Mouse (Mus musculus): ENCODE data around the gene Gng7.

The Gng7 gene

DNA sequence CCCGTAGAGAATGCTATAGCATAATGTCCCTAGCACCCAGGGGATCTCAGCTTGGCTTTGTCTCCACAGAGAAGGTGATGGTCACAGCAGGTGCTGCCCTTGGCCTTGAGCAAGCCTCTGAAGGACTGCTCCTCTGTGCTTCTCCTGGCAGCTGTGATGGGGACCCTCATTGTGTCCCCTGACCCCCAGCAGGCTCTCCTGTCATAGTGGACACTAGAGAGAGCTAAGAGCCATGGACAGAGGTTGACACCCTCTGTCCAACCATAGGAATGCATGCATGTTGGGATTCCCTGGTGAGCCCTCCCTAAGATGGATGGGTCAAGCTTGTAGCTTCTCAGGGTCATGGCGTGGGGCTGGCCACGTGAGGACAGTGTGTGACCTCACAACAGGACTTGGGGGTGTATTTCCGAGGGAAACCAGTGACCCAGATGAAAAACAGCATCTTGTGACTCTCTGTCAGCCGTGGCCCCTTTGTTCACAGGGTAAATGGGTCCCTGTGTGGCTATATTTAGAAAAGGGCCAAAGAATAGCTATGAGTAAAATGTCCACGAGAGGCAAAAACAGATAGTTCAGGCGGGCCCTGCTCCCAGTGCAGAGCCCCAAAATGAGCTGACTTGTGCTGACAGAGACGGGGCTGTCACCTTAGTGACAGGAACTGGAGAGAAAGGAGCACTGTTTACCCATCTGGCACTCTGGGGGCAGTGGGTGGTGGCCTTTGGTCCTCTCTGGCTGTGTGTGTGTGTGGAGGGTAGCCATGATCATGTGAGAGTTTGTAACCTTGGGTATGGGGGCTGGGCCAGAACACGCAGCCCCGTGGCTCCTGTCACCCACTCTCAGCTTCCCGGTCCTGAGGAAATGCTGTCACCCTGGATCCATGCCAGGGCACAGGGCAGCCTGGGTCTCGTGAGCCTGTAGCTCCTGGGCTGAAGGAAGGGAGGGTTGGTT, 51.4 kb downstream of the Gng7 start:
- DNase-seq, result no peak

DNA sequence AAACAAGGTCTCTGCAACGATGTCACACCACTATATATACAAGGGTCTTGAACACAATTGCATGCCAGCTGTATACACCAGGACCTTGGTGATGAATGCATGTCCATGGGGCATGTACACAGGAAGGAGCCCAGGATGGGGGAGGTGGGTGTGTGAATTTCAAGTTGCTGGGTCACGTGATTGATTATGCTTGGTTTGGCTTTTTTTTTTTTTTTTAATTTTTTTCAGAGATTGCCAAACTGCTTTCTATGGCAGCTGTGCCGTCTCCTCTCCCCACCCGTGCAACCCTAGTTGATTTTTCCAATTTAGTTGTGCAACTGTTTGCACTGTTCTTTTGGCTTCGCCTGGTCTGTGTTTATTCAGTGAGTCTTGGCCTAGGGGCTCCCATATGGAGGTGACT, 52.2 kb downstream of the Gng7 start:
- no peak for DNase-seq

GRCm38 (mm10) chr10:80962051-80962472, 52.7 kb downstream of the Gng7 start:
- DNase-seq, result no peak

DNA sequence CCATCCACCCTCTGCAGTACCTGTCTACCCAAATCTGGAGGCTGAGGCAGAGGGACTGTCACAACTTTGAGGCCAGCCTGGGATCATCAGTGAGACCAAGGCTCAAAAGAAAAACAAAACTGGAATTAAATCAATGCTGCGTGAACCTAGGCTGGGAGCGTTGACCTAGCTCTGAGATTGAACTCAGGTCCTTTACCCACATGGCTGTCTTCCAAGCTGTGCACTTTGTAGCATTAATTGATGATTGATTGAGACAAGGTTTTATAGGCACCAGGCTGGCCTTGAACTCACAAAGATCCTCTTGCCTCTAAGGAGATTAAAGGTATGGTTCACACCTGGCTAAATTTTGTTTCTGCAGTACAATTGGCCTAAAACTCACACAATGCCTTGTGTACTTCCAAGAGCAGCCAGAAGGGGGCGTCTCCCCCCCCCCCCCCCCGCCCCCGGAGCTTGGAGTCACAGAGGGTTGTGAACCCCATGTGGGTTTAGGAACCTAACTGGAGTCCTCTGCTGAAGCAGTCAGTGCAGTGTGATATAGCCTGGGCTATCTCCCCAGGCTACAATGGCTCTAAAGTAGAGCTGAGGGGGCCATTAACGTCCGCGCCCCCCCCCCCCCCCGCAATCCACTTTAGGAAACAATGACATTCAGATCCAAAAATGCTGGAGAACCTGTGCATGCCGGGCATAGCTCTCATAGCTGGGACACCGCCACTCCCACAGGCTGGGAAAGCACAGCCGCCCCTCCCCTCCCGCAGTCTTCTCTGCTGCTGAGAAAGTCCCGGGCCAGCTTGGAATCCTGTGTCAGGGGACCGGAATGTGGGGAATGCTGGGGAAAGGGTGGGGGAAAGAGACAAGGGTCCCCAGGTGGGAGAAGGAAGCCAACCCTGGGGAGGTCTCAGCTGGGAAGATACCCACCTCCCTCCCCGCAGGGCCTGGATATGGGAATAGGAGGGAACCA, 53.9 kb downstream of the Gng7 start:
- DNase-seq, result no peak

DNA sequence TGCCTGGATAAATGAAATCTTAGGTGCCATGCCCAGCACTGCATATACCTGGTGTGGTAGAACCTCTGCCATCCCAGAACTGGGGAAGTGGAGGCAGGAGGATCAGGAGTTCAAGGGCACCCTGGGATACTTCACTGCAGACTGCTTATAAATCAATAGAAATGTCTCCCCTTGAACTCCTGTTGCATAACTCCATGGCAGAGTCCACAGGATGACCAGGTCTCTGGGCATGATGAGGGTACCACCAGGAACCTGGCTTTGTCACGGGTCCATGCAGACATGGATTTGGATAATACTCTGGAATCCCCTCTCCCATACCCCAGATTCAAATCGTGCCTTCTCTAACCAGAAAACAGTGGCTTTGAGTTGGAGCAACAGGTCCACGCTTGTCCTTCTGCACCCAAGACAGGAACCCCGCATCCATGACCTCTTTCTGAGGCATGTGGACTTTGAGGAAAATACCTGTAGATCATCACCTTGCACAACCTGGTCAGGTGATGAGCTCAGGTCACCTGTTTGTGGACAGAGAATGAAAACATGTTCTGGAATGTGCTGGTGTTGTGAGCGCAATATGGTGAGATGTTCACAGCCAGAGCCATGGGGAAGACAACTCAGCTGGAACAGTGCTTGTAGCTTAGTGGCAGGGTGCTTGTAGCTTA, 55.6 kb downstream of the Gng7 start:
- DNase-seq, result no peak

DNA sequence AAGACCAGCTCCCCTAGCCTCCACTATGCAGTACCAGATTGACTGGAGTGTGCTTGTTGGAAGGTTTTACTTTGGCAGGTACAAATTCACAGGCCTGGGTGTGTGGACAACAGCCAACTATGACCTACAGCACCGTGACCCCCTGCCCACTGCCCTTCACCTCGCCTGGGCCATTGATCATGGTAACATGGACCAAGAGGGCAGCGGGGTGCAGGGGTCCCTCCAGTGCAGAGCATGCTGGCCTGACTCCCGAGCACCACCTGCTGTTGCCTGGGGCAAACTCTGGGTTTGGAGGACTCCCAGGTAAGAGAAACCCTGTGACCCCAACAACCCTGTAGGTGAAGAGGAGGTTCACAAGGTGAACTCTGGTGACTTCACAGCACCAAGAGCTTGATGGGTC, 57.0 kb downstream of the Gng7 start:
- no peak for DNase-seq

DNA sequence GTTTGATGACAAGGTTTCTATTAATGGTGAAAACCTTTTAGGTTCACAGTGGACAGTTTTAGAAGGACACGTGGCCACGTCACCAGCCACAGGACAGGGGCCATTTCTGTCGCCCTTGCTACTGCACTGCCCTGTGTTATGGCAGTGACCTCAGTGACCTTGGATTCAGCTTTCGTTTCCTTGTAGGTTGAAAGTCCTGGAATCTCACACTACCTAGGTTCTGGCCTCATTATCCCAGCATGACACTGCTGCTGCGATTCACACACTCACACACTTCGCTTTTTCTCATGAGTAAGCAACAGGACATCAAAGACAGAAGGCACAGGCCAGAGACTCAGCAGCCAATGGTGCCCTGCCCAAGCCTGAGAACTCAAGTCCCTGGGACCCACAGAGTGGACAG, 57.8 kb downstream of the Gng7 start:
- DNase-seq, result no peak

- DNase-seq, result no peak
Observed at GRCm38 (mm10) chr10:80956385-80956784, 58.4 kb downstream of the Gng7 start.

- DNase-seq, result peak; percentile 68
Observed at GRCm38 (mm10) chr10:80955536-80955935, 59.2 kb downstream of the Gng7 start.

DNA sequence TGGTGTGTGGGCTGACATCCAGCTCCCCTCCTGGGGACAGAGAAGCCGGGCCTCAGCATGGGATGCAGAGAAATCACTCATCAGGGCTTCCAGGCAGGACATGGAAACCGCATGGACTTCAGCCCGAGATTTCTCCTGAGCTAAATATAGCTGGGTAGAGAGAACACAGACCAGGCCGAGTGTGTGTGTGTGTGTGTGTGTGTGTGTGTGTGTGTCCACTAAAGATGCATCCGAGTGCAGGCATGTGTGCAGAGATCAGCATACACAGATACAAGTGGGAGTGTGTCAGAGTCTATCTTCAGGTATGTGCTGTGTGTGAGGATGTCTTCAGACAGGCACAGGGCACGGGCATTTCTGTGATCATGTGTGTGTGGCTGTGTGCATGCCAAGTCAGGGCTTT, 59.9 kb downstream of the Gng7 start:
- no peak for DNase-seq

DNA sequence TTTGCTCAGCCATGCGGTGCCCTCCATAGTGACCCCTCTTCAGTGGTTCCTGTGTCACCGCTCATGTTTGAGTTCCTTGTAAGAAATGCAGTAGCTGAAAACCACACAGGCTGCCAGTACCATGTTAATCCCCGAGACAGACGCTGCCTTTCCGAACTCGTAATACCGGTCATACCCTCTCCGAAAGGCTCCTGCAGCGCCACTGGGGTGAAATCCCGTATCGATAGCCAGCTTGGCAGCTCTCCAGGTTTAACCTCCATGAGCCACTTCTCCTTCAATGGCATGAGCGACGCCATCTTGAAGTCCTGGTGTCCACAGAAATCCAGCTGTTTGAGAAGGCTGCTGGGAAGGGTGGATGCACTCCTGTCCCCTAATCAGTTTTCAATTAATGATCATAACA, 60.3 kb downstream of the Gng7 start:
- no peak for DNase-seq

DNA sequence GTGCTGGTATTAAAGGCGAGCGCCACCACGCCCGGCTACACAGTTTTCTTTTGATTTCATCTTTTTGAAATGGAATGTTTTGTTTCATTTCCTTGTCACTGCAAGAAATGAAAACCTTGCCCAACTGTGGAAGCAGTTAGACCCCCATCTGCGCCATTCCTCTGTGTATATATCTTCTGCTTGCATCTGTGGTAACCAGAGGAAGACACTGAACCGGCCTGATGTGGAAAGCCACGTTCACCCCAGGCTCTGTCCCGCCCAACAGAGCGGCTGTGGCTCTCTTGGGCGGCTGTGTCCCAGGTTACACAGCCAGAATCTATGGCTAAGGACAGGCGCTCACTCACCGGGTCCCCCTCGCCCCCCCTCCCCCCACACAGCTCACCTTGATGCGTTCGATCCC, 62.3 kb downstream of the Gng7 start:
- no peak for DNase-seq

DNA sequence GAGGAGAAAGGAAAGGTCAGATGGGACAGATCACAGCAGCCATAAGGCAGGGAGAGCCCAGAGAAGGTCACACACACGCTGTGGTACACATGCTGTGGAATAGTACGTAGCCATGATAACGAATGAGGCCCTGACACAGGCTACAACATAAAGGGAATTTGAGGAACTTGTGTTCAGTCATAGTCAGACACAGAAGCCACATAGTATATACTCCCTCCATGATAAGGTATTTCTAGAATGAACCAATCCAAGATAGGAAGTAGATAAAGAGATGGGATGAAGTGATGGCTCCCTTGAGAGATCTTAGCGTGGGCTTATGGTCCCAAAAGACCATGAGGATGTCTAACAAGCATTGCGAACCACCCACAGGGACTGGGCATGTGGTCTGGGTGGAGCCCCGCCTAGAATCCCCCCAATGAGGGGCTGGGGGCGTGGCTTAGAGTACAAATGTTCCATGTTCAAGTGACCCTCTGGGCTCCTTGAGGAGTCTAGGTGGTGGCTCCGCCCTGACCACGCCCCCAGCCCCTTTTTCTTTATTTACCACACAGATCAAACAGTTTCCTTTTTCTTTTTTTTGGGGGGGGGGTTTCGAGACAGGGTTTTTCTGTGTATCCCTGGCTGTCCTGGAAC, 62.9 kb downstream of the Gng7 start:
- DNase-seq, result no peak

GRCm38 (mm10) chr10:80950314-80950713, 64.4 kb downstream of the Gng7 start:
- DNase-seq, result no peak

DNA sequence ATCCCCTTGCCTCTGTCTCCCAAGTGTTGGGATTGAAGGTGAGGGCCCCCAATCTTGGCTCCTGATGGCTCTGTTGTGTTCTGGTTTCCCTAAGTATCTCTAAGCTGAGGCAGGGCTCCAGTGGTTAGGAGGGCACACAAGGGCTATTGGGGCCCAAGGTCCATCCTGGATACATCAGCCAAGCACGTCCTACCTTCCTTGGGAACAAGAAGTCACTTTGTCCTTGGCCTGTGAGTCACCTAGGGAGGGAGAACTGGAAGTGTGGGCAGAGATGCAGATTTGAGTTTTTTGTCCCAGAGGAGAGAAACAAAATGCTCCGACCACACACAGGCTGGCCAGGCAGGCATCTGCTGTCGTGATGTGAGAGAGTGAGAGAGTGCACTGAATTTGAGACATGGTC, 65.7 kb downstream of the Gng7 start:
- no peak for DNase-seq

DNA sequence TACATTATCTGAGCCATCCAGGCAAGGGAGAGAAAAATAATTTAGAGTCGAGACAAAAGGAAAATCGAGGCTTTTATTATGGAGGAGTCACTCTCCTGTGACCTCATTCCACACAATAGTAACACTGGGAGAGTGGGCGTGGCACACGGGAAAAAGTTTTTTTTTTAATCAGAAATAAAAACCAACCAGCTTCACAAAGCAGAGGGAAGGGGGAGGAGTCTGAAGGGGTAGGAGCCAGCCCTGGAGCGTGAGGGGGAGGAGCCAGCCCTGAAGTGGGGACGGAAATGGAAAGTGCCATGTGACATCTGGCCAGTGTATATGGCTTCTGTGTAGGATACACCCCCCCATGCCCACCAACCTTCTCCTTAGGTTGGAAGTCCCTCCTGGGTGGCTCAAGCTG, 66.2 kb downstream of the Gng7 start:
- DNase-seq, result no peak

DNA sequence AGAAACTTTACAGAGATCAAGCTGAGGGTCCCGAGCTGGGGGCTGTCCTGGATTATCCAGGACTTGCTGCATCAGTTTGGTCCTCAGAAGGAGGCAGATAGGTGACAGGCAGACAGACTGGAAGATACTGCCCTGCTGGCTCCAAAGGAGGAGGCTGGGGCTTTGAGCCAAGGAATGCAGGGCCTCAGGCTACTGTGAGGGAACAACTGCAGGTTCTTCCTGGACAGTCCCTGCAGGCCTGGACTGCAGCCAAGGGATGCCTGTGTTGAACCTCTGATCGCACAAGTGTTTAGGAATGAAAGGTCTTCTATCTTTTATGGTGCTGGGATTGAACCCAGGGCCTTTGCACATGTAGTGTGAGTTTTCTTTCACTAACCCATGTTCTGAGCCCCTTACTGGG, 66.9 kb downstream of the Gng7 start:
- DNase-seq, result no peak

DNA sequence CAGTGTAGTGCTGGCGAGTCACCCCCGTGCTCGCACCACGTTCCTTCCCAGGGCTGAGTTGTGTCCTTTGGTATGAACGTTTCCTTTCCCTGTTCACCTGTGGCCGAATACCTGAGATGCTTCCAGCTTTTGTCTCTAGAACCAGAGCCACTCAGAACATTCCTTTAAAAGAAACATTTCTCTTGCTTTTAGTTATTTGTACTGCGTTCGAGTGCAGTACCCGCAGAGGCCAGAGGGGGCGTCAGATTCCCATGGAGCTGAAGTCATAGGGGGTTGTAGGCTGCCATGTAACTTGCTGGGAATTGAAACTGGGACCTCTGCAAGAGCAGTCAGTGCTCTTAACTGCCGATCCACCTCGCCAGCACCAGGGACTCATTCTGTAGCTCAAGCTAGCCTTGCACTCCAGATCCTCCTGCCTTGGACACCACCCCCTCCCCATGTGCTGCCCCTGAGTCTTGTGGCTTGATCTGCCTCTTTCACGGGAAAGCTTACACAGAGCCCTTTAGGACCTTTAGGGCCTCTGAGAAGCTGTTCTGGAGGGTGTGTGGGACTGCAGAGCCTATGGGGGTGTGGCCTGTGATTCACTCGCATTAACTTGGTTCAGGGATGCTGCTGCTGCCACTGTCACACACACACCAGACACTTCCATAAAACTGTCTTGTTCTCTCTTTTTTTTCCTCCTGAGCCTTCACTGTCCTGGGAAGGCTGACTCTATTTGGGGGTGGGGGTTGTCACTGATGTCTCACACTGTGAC, 67.9 kb downstream of the Gng7 start:
- no peak for DNase-seq

DNA sequence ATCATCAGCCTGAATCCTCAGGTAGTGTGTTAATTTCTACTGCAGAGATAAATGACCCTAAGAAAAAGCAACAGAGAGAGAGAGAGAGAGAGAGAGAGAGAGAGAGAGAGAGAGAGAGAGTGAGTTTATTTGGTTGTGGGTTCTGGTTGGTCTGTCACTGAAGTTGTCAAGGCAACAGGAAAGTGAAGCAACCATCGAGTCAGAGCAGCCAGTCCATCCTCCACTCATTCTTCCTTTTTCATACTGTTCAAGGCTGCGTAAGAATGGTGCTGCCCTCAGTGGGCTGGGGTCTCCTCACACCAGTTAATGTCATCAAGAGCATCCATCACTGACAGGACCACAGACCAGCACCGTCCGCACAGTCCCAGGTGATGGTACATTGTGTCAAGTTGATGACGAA, 70.5 kb downstream of the Gng7 start:
- no peak for DNase-seq

GRCm38 (mm10) chr10:80943701-80944100, 71.0 kb downstream of the Gng7 start:
- DNase-seq, result no peak

- DNase-seq, result no peak
Observed at GRCm38 (mm10) chr10:80942919-80943318, 71.8 kb downstream of the Gng7 start.

DNA sequence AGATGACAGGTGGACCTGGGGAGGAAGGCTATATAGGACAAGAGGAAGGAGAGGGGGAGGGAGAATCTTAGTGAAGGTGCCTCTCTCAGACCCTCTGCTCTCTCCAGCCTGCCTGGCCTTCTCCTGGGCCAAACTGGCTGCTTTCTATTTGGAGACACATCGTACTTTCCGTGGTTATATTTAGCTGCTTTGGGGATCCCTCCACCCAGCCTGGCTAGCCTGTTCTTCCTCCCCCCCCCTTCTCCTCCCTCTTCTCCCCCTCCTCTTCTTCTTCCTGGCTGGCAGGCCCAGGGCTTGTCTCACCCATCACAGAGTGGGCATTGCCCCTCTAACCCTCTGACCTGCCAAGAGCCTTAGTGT, 73.8 kb downstream of the Gng7 start:
- no peak for DNase-seq
